Mouse (Mus musculus): ENCODE measurements around the gene Armh3.

- no peak for TF ChIP-seq CTCF (conservative IDR thresholded peaks at IDR 0.05; ENCODE audit: low read length)
- no peak for TF ChIP-seq NANOG (IDR thresholded peaks at IDR 0.05; ENCODE audit: borderline replicate concordance, low read length)
- TF ChIP-seq POU5F1 (IDR thresholded peaks at IDR 0.05; ENCODE audit: borderline replicate concordance, low read length): no peak
These were observed 60.8 kb downstream of the Armh3 start for GRCm38 (mm10) chr19:45937530-45937929.
